Mouse (Mus musculus): ENCODE results near the gene Cfl1.
A peak's percentile ranks its signal among the peaks of the same experiment; 100 is the strongest.

- TF ChIP-seq CTCF (IDR thresholded peaks at IDR 0.05): peak; percentile 71
- TF ChIP-seq EP300 (IDR thresholded peaks at IDR 0.05; ENCODE audit: insufficient read depth, low read depth, low read length): peak; percentile 68
Measured at GRCm38 (mm10) chr19:5487768-5488550, 2.3 kb upstream of the Cfl1 start, which contains the start of gene Mus81.

Measured in heart, adult 2 months (tissue).